Mouse (Mus musculus) testis, adult 2 months (tissue): Measurements from ENCODE around the gene Bbs9.

Experiments
- CTCF ChIP-seq: fragments of 200-500 bp; IDR thresholded peaks from 2 replicates; pipeline ENCODE4 v1.5.1; 2012; ENCODE audit warnings: low read depth, mild to moderate bottlenecking, inconsistent platforms, low read length, moderate library complexity; ENCODE audit not compliant: control insufficient read depth, insufficient read depth, insufficient replicate concordance
- POLR2A ChIP-seq: fragments of 200-500 bp; IDR thresholded peaks from 2 replicates; pipeline ENCODE4 v1.6.1; 2012; ENCODE audit warnings: low read depth, mild to moderate bottlenecking, inconsistent platforms, low read length, moderate library complexity; ENCODE audit not compliant: control insufficient read depth

GRCm38 (mm10) chr9:22478946-22479345, 3.4 kb downstream of the Bbs9 start:
- TF ChIP-seq CTCF = no peak
- no peak for TF ChIP-seq POLR2A
